Mouse (Mus musculus) heart, adult 2 months (tissue): ENCODE measurements around the gene Lamtor4. TPM values are rescaled to one million over a fixed set of nuclear protein-coding genes. Genes with fewer than 3 reads are reported as not detected.

Experiments used
- DNase-seq, 2 experiments: peaks; one replicate each; pipeline ENCODE4 v3.0.0; 2021
- H3K27ac ChIP-seq: fragments of 200-600 bp; 2 replicates; pipeline ENCODE4 v1.8.1; 2022
- H3K27me3 ChIP-seq: fragments of 200-500 bp; 2 replicates; pipeline ENCODE4 v1.6.1; 2012; ENCODE audit warnings: mild to moderate bottlenecking, low read length, inconsistent platforms, mixed read lengths; ENCODE audit not compliant: control insufficient read depth, insufficient read depth
- H3K36me3 ChIP-seq: fragments of 200-500 bp; 2 replicates; pipeline ENCODE4 v1.6.1; 2012; ENCODE audit warnings: low read length, inconsistent platforms; ENCODE audit not compliant: control insufficient read depth, insufficient read depth
- H3K4me1 ChIP-seq: fragments of 200-500 bp; 2 replicates; pipeline ENCODE4 v1.6.1; 2011; ENCODE audit warnings: low read length; ENCODE audit not compliant: control insufficient read depth, insufficient read depth
- H3K4me3 ChIP-seq: fragments of 200-600 bp; 2 replicates; pipeline ENCODE4 v1.8.1; 2022
- H3K79me2 ChIP-seq: fragments of 200-500 bp; replicated peaks from 2 replicates; pipeline ENCODE4 v1.6.1; 2012; ENCODE audit warnings: mild to moderate bottlenecking, inconsistent platforms, low read length, moderate library complexity, mixed read lengths; ENCODE audit not compliant: control insufficient read depth, insufficient read depth
- H3K9ac ChIP-seq: fragments of 200-500 bp; 2 replicates; pipeline ENCODE4 v1.6.1; 2012; ENCODE audit warnings: low read depth, mild to moderate bottlenecking, control low read depth, inconsistent platforms, low read length, mixed read lengths
- CTCF ChIP-seq: fragments of 200-600 bp; IDR thresholded peaks from 2 replicates; pipeline ENCODE4 v1.8.1; 2022; ENCODE audit warnings: antibody characterized with exemption, mild to moderate bottlenecking, moderate library complexity
- EP300 ChIP-seq: fragments of 200-500 bp; IDR thresholded peaks from 2 replicates; pipeline ENCODE4 v1.6.1; 2011; ENCODE audit warnings: low read depth, low read length, control low read depth; ENCODE audit not compliant: insufficient read depth
- POLR2A ChIP-seq: fragments of 200-500 bp; IDR thresholded peaks from 2 replicates; pipeline ENCODE4 v1.6.1; 2011; ENCODE audit warnings: mild to moderate bottlenecking, low read depth, low read length, control low read depth; ENCODE audit not compliant: insufficient read depth
- WGBS: fragments of 180-500 bp; shearing (Covaris S2); methylation state at CpG from one replicate; pipeline ENCODE4 v1.1.7; 2018; 5-methylcytosine and 5-hydroxymethylcytosine counted together
- intact Hi-C: fragments of 180-260 bp; cut with DNase I; formaldehyde crosslinking; loops from one replicate; pipeline ENCODE4 v1.15.1; 2025
- polyA plus RNA-seq: library from polyadenylated mRNA; depleted of rRNA; stranded (reverse); fragments of >200 nt; gene quantifications from 2 replicates; pipeline ENCODE4 v1.2.3, GENCODE M21; 2012
- total RNA-seq, 2 experiments: library from RNA; stranded (reverse); gene quantifications; 2 replicates each; pipeline ENCODE4 v1.2.3; 2021

Lamtor4 gene
- total and polyA plus RNA-seq, 3 experiments = 45.5 to 151 (median 54.3) TPM

- H3K79me2 ChIP-seq = no peaks in the 10 kb centered on the region
- H3K27me3 ChIP-seq = no peaks in the 10 kb centered on the region
- H3K36me3 ChIP-seq = no peaks in the 10 kb centered on the region
- H3K4me3 ChIP-seq = no peak overlapping the region
- no peak overlapping the region for H3K27ac ChIP-seq
- 36% methylated on average over 3 of the region's 3 CpGs for WGBS
- intact Hi-C loops = loop anchor here (5.0 kb wide), 1 partner anchor 249 kb away; no protein-coding TSS in a partner anchor
- H3K9ac ChIP-seq = no peak overlapping the region
- TF ChIP-seq POLR2A (no peak), EP300 (no peak), CTCF (no peak)
- no peaks in the 10 kb centered on the region for H3K4me1 ChIP-seq
- no peak for DNase-seq
Measured at GRCm38 (mm10) chr5:138223287-138223686, 32.0 kb upstream of the Lamtor4 start.

- H3K27me3 ChIP-seq = no peaks in the 10 kb centered on the region
- 49% methylated on average over 2 of the region's 2 CpGs for WGBS
- TF ChIP-seq CTCF (no peak), EP300 (no peak), POLR2A (no peak)
- intact Hi-C loops = no loop called here
- no peaks in the 10 kb centered on the region for H3K79me2 ChIP-seq
- no peaks in the 10 kb centered on the region for H3K4me1 ChIP-seq
- no peak within 1 kb of the TSS for H3K9ac ChIP-seq
- no peak within 1 kb of the TSS for H3K27ac ChIP-seq
- no peak within 1 kb of the TSS for H3K4me3 ChIP-seq
- no peak for DNase-seq
- H3K36me3 ChIP-seq = no peaks in the 10 kb centered on the region
Measured at GRCm38 (mm10) chr5:138225700-138226099, 29.6 kb upstream of the Lamtor4 start, which contains the start of gene Nxpe5. Nxpe5 (plus strand) TSS chr5:138225898.

- 69% methylated on average over 4 of the region's 4 CpGs for WGBS
Measured at GRCm38 (mm10) chr5:138226491-138226890, 28.8 kb upstream of the Lamtor4 start.

DNA sequence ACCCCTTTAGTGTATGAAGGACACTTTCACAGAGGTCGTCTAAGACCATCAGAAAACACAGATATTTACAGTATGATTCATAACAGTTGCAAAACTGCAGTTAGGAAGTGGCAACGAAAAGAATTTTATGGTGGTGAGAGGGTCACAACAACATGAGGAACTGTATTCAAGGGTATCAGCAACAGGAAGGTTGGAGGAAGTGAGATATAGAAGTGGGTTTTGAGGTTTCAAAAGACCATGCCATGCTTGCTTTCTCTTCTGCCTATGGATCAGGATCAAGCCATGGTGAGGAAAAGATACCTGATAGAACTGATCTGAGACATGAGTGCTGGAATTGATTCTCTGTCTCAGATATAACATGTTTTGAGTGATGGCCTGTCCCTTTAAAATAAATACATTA, 27.9 kb upstream of the Lamtor4 start:
- Histone ChIP-seq H3K79me2 (no peaks in the 10 kb centered on the region), H3K27ac (no peak overlapping the region), H3K4me3 (no peak overlapping the region), H3K36me3 (no peaks in the 10 kb centered on the region), H3K9ac (no peak overlapping the region), H3K27me3 (no peaks in the 10 kb centered on the region), H3K4me1 (no peaks in the 10 kb centered on the region)
- intact Hi-C loops = no loop called here
- 35% methylated on average over 2 of the region's 2 CpGs for whole genome bisulfite sequencing
- TF ChIP-seq POLR2A (no peak), EP300 (no peak), CTCF (no peak)
- no peak for DNase-seq

More at GRCm38 (mm10) chr5:138226491-138226890, 28.8 kb upstream of the Lamtor4 start:
- no peak for DNase-seq
- Histone ChIP-seq H3K27ac (no peak overlapping the region), H3K4me1 (no peaks in the 10 kb centered on the region), H3K9ac (no peak overlapping the region), H3K27me3 (no peaks in the 10 kb centered on the region), H3K36me3 (no peaks in the 10 kb centered on the region), H3K4me3 (no peak overlapping the region), H3K79me2 (no peaks in the 10 kb centered on the region)
- TF ChIP-seq EP300 (no peak), POLR2A (no peak), CTCF (no peak)
- intact Hi-C loops = no loop called here

- intact Hi-C loops = no loop called here
- TF ChIP-seq CTCF (peak; percentile 59), EP300 (no peak), POLR2A (no peak)
- WGBS = 49% methylated on average over 3 of the region's 3 CpGs
- Histone ChIP-seq H3K9ac (no peak overlapping the region), H3K4me3 (no peak overlapping the region), H3K36me3 (no peaks in the 10 kb centered on the region), H3K4me1 (no peaks in the 10 kb centered on the region), H3K79me2 (no peaks in the 10 kb centered on the region), H3K27ac (no peak overlapping the region), H3K27me3 (no peaks in the 10 kb centered on the region)
- peak in 1 of 2 experiments; percentile 21 for DNase-seq
Measured at GRCm38 (mm10) chr5:138228026-138228425, 27.3 kb upstream of the Lamtor4 start.

DNA sequence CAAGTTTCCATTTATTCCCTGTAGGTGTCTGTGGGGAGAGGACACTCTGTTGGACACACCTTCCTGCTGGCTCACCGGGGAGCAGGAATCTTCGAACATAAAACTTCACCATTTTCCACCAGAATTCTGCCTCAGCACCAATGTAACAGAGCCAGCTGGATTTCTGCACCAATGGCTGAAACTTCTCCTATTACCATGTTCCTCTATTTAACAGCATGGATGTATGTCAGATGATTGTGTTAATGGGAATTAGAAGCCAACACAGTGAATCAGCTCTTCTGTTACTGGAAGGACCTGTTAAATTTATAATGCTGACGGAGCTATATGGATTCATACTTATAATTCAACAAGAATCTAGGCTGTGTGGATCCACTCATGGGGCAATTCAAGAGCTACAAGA, 25.8 kb upstream of the Lamtor4 start:
- 83% methylated on average over 3 of the region's 3 CpGs for WGBS
- H3K79me2 ChIP-seq = no peaks in the 10 kb centered on the region
- no peak overlapping the region for H3K27ac ChIP-seq
- TF ChIP-seq CTCF = no peak
- TF ChIP-seq POLR2A = no peak
- no peak for TF ChIP-seq EP300
- intact Hi-C loops = no loop called here
- no peak for DNase-seq
- H3K9ac ChIP-seq = no peak overlapping the region
- H3K4me3 ChIP-seq = no peak overlapping the region
- H3K27me3 ChIP-seq = no peaks in the 10 kb centered on the region
- H3K36me3 ChIP-seq = no peaks in the 10 kb centered on the region
- no peaks in the 10 kb centered on the region for H3K4me1 ChIP-seq
